Mouse (Mus musculus) thymus, postnatal 0 days (tissue): ENCODE data around the gene Pex7. TPM values are rescaled to one million over a fixed set of nuclear protein-coding genes. Genes with fewer than 3 reads are reported as not detected.

ENCODE experiments used
- DNase-seq: peaks from one replicate; pipeline ENCODE4 v3.0.0-alpha.2; 2015; ENCODE audit warnings: low spot score
- polyA plus RNA-seq: library from polyadenylated mRNA; unstranded; fragments of >200 nt; fragmentation: Nextera tagmentation; extraction: Ambion mirVana; gene quantifications from 2 replicates; pipeline ENCODE4 v1.2.1, GENCODE M21; 2015

Gene Pex7
- polyA plus RNA-seq, 1 experiment from 2014 or later, result 82.6 TPM

GRCm38 (mm10) chr10:19880437-19880836 lies 27.1 kb downstream of the Pex7 start:
- no peak for DNase-seq

GRCm38 (mm10) chr10:19879161-19879560 lies 28.3 kb downstream of the Pex7 start:
- no peak for DNase-seq

- no peak for DNase-seq
Measured at GRCm38 (mm10) chr10:19877679-19878078, 29.8 kb downstream of the Pex7 start.

GRCm38 (mm10) chr10:19877257-19877656 lies 30.2 kb downstream of the Pex7 start:
- DNase-seq, result no peak

GRCm38 (mm10) chr10:19876669-19877068 lies 30.8 kb downstream of the Pex7 start:
- no peak for DNase-seq

GRCm38 (mm10) chr10:19875346-19875745 lies 32.1 kb downstream of the Pex7 start:
- DNase-seq, result no peak

GRCm38 (mm10) chr10:19855597-19856306 lies 51.7 kb downstream of the Pex7 start:
- no peak for DNase-seq

GRCm38 (mm10) chr10:19853609-19854008 lies 53.9 kb downstream of the Pex7 start:
- DNase-seq, result no peak

GRCm38 (mm10) chr10:19852776-19853175 lies 54.7 kb downstream of the Pex7 start:
- DNase-seq, result no peak

- DNase-seq, result peak; percentile 78
Measured at GRCm38 (mm10) chr10:19850998-19851691, 56.3 kb downstream of the Pex7 start, which contains the start of gene Slc35d3. TSS of gene Slc35d3 (minus strand) at chr10:19851459.

GRCm38 (mm10) chr10:19850544-19850997 lies 56.9 kb downstream of the Pex7 start:
- peak; percentile 43 for DNase-seq

- DNase-seq, result peak; percentile 44
Measured at GRCm38 (mm10) chr10:19849771-19850365, 57.6 kb downstream of the Pex7 start.

GRCm38 (mm10) chr10:19848928-19849770 lies 58.3 kb downstream of the Pex7 start:
- DNase-seq, result peak; percentile 35

- no peak for DNase-seq
Measured at GRCm38 (mm10) chr10:19839836-19840235, 67.7 kb downstream of the Pex7 start.

- no peak for DNase-seq
Measured at GRCm38 (mm10) chr10:19835887-19836710, 71.4 kb downstream of the Pex7 start.

- no peak for DNase-seq
Measured at GRCm38 (mm10) chr10:19834222-19834621, 73.3 kb downstream of the Pex7 start.

- DNase-seq, result no peak
Measured at GRCm38 (mm10) chr10:19831072-19831849, 76.2 kb downstream of the Pex7 start.

GRCm38 (mm10) chr10:19820986-19821385 lies 86.5 kb downstream of the Pex7 start:
- no peak for DNase-seq

GRCm38 (mm10) chr10:19818723-19819355 lies 88.7 kb downstream of the Pex7 start:
- DNase-seq, result no peak
